Mouse (Mus musculus): ENCODE results near the gene L3mbtl1. TPM values are rescaled to one million over a fixed set of nuclear protein-coding genes. Genes with fewer than 3 reads are reported as not detected.
"Not testable (repeated sequence)": the region's sequence is repeated elsewhere in the genome, so short reads cannot be mapped to it uniquely, and the experiment has no call there.

Gene L3mbtl1
- 3.9 and 4.4 TPM in 2 replicates for polyA plus RNA-seq (2015; fragmentation: Nextera tagmentation; extraction: Ambion mirVana)

DNA sequence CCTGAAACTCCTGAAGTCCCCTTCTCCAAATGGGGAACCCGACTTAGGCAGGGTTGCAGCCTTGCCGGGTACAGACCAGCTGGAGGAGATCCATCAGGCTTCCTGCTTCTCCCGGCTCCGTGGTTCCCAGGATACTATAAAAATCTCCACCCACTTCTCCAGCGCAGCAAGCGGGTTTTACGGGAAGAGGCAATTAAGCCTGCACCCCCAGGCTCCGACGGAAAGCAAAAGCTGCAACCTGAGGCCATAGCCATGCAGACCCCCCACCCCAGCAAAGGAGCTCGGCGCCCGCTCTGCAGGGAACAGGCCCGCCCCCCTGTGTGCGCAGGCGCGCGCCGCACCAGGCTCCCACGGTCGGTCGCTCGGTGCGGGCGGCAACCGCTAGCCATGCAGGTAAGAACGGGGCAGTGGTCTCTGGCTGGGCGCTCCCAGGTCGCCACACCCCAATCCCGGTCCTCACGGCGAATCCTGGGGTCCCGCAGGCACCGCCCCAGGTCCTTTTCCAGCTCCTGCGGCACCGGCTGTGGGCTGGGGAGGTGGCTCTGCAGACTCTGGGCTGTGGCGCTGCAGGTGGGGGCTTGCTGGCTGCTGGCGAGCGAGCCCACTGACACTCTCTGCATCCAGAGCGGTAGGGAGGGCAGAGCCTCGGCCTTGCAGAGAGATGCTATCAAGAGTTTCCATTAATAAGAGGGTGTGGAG, at the start of gene L3mbtl1:
L3mbtl1 (plus strand) TSS at position 325 of the 699 bp plus-strand sequence.
- Histone ChIP-seq H3K27me3 (replicated peaks) (peaks cover 8% of the 10 kb centered on the region; the same call in 1 of the 2 replicates), H3K4me3 (peak within 1 kb of the TSS; percentile 79), H3K36me3 (replicated peaks) (peaks cover 26% of the 10 kb centered on the region), H3K4me1 (peaks cover 12% of the 10 kb centered on the region), H3K9me3 (no peaks in the 10 kb centered on the region), H3K9ac (peak within 1 kb of the TSS; percentile 81), H3K4me2 (peak within 1 kb of the TSS; percentile 96), H3K27ac (peak within 1 kb of the TSS; percentile 79)
- peak; percentile 86 for ATAC-seq (replicated peaks)
- under 1% methylated on average over 38 of the region's 40 CpGs for WGBS

DNA sequence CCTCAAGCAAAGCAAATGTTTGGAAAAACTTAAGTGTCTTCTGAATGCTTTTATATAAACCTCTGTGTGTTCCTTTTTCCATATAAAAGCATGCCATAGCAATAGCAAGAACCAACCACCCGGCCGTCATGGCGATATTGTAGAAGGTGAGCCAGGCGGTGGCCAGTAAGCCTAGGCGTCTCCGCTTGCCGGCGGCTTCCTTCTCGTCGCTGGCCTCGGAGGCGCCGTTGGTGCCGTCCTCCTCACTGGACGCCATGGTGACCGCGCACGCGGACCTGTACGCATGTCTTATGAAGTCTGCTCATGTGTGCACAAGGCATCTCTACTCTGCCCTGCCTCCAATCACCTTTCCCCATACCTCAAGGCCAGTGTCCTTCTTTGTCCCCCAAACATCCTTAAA, 44.0 kb upstream of the L3mbtl1 start:
- WGBS: 90% methylated on average over 20 of the region's 20 CpGs
- H3K4me3 ChIP-seq; H3K9ac ChIP-seq; H3K27me3 ChIP-seq (replicated peaks); H3K4me1 ChIP-seq; H3K27ac ChIP-seq; H3K36me3 ChIP-seq (replicated peaks); ATAC-seq (replicated peaks); H3K9me3 ChIP-seq; H3K4me2 ChIP-seq: not testable (repeated sequence)

DNA sequence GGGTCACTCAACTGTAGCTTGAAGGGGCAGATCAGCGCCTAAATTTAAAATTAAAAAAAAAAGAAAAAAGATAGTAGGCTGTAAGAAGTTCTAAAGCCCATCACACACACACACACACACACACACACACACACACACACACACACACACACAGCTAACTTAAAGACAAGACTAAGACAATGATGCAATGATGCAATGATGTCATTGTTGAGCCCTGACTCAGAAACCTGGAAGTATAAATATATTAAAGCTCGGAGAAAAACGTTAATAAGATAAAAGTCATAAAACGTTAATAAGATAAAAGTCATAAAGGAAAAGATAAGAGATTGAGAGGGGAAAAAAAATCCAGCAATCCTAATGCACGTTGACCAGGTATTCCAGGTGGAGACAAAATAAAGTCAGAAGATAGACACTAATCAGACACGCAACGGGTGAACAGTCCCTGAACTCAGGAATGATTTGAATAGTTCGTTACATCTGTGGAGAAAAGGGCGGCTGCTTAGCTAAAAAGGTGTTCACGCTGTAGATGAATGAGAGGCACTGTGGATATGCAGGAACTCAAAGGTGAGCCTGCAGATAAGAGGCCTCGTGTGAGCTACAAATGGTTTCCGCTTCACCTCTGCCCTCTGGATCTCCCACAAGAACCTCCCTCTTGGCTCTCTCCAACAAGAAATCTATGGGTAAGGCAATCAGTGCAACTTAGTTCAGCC, 43.2 kb upstream of the L3mbtl1 start:
- 65% methylated on average over 12 of the region's 12 CpGs for WGBS
- no peaks in the 10 kb centered on the region for H3K27me3 ChIP-seq (replicated peaks)
- ATAC-seq (replicated peaks): no peak
- H3K36me3 ChIP-seq (replicated peaks): no peaks in the 10 kb centered on the region
- H3K9ac ChIP-seq: no peak overlapping the region
- H3K4me2 ChIP-seq: no peak overlapping the region
- H3K9me3 ChIP-seq: no peaks in the 10 kb centered on the region
- no peak overlapping the region for H3K27ac ChIP-seq
- 0 out of 2 replicates have a peak, but pooled peaks cover 6% of the 10 kb centered on the region for H3K4me1 ChIP-seq
- no peak overlapping the region for H3K4me3 ChIP-seq

DNA sequence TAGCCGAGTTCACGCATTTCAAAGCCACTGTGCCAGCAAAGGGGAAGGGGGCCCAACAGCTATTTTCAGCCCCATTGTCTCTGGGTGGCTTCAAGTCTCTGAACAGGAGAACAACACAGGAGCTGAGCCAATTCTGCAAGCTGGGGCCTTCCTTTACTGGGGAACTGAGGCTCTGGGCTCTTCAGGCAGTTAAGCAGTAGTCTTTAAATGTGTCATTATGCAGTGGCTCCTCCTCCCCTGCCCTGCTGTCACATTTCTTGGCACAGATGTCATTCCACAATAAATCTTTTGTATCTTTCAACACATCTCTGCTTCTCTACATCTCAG, 42.7 kb upstream of the L3mbtl1 start:
- 0 out of 2 replicates have a peak, but pooled peaks cover 6% of the 10 kb centered on the region for H3K4me1 ChIP-seq
- H3K4me3 ChIP-seq: no peak overlapping the region
- no peak overlapping the region for H3K9ac ChIP-seq
- H3K9me3 ChIP-seq: no peaks in the 10 kb centered on the region
- H3K36me3 ChIP-seq (replicated peaks): no peaks in the 10 kb centered on the region
- 11% methylated on average over 2 of the region's 2 CpGs for WGBS
- no peak for ATAC-seq (replicated peaks)
- H3K27me3 ChIP-seq (replicated peaks): no peaks in the 10 kb centered on the region
- no peak overlapping the region for H3K27ac ChIP-seq
- no peak overlapping the region for H3K4me2 ChIP-seq

DNA sequence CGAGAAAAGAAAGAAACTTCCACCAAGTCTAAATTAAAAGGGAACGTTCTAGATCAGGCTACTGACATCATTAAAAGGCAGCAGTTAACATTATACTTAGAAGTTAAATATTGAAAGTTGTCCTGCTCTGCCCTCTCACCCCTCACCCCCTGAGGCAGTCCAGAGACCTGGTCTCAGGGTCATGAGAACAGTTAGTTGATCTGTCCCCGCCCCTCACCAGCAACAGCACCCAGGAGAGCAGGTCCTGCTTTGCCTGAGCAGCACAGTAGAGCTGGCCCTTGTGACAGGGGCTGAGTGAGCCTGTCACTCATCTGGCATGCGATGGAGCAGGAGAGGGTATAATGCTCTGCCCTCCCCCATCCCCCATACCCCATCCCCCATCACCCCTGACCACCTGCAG, 37.4 kb upstream of the L3mbtl1 start:
- Histone ChIP-seq H3K4me2 (no peak overlapping the region), H3K27ac (no peak overlapping the region), H3K9me3 (no peaks in the 10 kb centered on the region), H3K4me1 (no peaks in the 10 kb centered on the region), H3K4me3 (no peak overlapping the region), H3K36me3 (replicated peaks) (no peaks in the 10 kb centered on the region), H3K27me3 (replicated peaks) (0 out of 2 replicates have a peak, but pooled peaks cover 4% of the 10 kb centered on the region), H3K9ac (no peak overlapping the region)
- 79% methylated on average over 4 of the region's 4 CpGs for WGBS
- no peak for ATAC-seq (replicated peaks)

DNA sequence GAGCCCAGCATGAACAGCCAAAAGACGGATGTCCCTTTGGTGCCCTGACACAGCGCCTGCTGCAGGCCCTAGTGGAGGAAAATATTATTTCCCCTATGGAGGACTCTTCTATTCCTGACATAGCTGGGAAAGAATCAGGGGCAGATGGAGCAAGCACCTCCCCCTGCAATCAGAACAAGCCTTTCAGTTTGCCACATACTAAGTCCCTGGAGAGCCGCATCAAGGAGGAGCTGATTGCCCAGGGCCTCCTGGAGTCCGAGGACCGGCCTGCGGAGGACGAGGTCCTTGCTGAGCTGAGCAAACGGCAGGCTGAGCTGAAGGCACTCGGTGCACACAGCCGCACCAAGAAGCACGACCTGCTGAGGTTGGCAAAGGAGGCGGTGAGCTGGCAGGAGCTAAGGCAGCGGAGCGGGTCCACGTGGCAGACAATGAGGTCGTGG, 35.2 kb upstream of the L3mbtl1 start:
- ATAC-seq (replicated peaks): no peak
- WGBS: 36% methylated on average over 16 of the region's 16 CpGs
- no peak overlapping the region for H3K4me3 ChIP-seq
- no peaks in the 10 kb centered on the region for H3K36me3 ChIP-seq (replicated peaks)
- no peaks in the 10 kb centered on the region for H3K4me1 ChIP-seq
- H3K27ac ChIP-seq: no peak overlapping the region
- peak overlapping the region; percentile 11; the same call in 1 of the 2 replicates for H3K4me2 ChIP-seq
- H3K27me3 ChIP-seq (replicated peaks): 0 out of 2 replicates have a peak, but pooled peaks cover 4% of the 10 kb centered on the region
- H3K9me3 ChIP-seq: no peaks in the 10 kb centered on the region
- no peak overlapping the region for H3K9ac ChIP-seq

DNA sequence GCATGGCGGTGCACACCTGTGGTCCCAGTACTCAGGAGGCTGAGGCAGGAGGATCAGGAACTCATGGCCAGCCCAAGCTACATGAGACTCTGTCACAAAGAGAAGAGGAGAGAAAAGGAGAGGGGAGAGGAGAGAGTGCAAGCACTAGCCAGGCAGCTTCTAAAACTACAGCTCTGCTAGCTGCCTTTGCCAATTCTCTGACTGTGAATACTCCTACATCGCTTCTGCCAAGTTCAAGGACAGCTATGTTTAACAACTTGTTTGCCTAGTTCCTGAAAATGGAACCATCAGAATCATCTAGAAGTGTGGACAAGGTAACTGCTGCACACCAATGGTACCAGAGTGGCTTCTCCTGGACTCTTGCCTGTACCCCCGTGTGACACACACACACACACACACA, 29.2 kb upstream of the L3mbtl1 start:
- Histone ChIP-seq H3K4me1 (no peaks in the 10 kb centered on the region), H3K27ac (no peak overlapping the region), H3K4me3 (no peak overlapping the region), H3K27me3 (replicated peaks) (0 out of 2 replicates have a peak, but pooled peaks cover 4% of the 10 kb centered on the region), H3K9ac (no peak overlapping the region), H3K36me3 (replicated peaks) (no peaks in the 10 kb centered on the region), H3K9me3 (no peaks in the 10 kb centered on the region), H3K4me2 (no peak overlapping the region)
- 75% methylated on average over 3 of the region's 3 CpGs for WGBS
- no peak for ATAC-seq (replicated peaks)

DNA sequence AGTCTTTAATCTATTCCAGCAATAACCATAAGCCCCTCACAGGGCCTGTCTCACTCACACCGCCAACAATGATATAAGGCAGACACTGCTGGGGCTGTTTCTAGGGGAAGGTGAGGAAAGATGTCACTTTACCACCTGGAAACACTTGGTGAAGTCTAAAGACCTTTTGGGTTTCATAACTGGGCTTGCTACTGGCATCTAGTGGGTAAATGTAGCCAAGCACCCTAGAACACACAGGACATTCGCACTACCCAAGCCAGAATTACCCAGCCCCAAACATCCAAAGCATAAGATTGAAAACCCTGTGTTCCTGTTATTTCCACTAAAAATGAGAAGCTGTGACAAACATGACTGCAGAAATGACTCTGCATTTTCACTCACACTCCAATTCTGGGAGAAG, 28.8 kb upstream of the L3mbtl1 start:
- ATAC-seq (replicated peaks): peak; percentile 24; the same call in 1 of the 2 replicates
- Histone ChIP-seq H3K4me1 (no peaks in the 10 kb centered on the region), H3K4me2 (no peak overlapping the region), H3K9ac (no peak overlapping the region), H3K27ac (no peak overlapping the region), H3K4me3 (no peak overlapping the region), H3K9me3 (no peaks in the 10 kb centered on the region), H3K36me3 (replicated peaks) (no peaks in the 10 kb centered on the region), H3K27me3 (replicated peaks) (0 out of 2 replicates have a peak, but pooled peaks cover 2% of the 10 kb centered on the region)
- WGBS: 66% methylated on average over 2 of the region's 2 CpGs

DNA sequence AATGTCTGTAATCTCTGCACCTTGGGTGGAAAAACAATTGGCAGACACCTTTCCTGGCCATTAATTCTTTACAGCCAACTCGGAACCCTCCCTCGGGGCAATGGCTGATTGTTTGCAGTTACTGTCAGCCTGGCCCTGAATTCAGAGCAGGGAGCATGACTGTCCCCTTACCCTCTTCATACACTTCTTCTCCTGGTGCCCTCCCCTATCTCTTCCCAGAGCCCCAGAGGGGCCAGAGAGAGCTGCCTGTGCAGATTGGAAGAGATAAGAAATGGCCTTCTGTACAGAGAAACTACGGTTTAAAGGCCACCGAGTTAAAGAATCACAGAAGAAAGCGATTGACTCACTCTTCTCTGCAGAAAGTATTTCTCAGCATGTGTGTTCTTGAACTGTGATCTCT, 23.3 kb upstream of the L3mbtl1 start:
- no peaks in the 10 kb centered on the region for H3K36me3 ChIP-seq (replicated peaks)
- no peaks in the 10 kb centered on the region for H3K9me3 ChIP-seq
- H3K27me3 ChIP-seq (replicated peaks): no peaks in the 10 kb centered on the region
- H3K27ac ChIP-seq: no peak overlapping the region
- no peak overlapping the region for H3K4me2 ChIP-seq
- no peaks in the 10 kb centered on the region for H3K4me1 ChIP-seq
- 72% methylated on average over 5 of the region's 5 CpGs for WGBS
- no peak overlapping the region for H3K4me3 ChIP-seq
- H3K9ac ChIP-seq: no peak overlapping the region
- ATAC-seq (replicated peaks): no peak

DNA sequence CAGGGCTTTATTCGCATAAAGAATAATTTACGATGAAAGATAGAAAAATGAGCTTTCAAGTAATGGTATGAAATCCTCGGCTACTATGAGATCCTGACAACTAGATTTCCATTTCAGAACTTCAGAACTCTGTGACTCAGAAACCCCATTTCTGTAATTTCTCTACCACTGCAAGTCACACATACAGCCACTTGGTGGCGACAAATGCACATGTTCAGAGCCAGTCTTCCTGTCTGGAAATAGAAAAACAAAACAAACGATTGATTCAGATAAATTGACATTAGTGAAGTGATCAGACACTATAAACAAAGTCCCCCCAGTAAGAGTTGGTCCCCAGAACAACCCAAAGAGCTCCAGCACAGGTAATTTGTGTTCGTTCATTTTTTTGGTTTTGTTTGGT, 21.1 kb upstream of the L3mbtl1 start:
- Histone ChIP-seq H3K4me2 (no peak overlapping the region), H3K36me3 (replicated peaks) (no peaks in the 10 kb centered on the region), H3K27ac (no peak overlapping the region), H3K4me3 (no peak overlapping the region), H3K9me3 (no peaks in the 10 kb centered on the region), H3K27me3 (replicated peaks) (no peaks in the 10 kb centered on the region), H3K9ac (no peak overlapping the region), H3K4me1 (no peaks in the 10 kb centered on the region)
- ATAC-seq (replicated peaks): no peak
- 17% methylated on average over 6 of the region's 6 CpGs for WGBS

DNA sequence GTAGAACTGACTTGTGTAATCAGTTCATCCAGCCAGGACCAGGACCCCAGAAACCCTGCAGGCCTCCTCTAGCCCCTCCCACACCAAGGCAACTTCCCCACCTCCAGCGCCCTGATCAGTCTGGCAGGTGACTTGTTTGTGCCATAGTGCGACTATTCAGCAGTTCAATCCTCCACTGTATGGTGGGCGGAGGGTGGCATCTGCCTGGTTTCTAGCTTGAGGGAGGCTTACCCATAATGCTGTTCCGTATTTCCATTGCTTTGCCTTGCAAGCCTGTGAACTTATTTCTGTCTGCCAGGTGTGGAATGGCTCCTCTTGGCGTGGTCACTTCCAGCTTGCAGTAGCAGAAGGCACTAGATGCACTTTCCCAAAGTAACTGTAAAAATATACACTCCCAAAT, 20.4 kb upstream of the L3mbtl1 start:
- H3K27ac ChIP-seq: no peak overlapping the region
- H3K27me3 ChIP-seq (replicated peaks): no peaks in the 10 kb centered on the region
- no peak for ATAC-seq (replicated peaks)
- H3K36me3 ChIP-seq (replicated peaks): no peaks in the 10 kb centered on the region
- no peaks in the 10 kb centered on the region for H3K9me3 ChIP-seq
- no peak overlapping the region for H3K9ac ChIP-seq
- 76% methylated on average over 5 of the region's 5 CpGs for WGBS
- no peak overlapping the region for H3K4me2 ChIP-seq
- no peak overlapping the region for H3K4me3 ChIP-seq
- H3K4me1 ChIP-seq: no peaks in the 10 kb centered on the region

DNA sequence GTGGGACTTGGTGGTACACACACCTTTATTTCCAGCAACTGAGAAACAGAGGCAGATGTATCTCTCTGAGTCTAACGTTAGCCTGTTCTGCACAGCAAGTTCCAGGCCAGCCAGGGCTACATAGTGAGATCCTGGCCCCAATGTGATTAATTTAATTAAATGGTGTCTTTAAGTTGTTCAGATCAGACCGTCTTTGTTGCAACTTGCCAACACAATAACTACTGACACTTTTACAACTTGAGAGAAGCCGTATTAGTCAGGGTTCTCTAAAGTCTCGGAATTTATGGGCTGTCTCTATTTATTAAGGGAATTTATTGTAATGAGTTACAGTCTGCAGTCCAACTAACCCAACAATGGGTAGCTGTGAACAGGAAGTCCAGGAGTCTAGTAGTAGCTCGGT, 19.1 kb upstream of the L3mbtl1 start:
- Histone ChIP-seq H3K9me3 (no peaks in the 10 kb centered on the region), H3K27ac (no peak overlapping the region), H3K4me3 (no peak overlapping the region), H3K4me1 (no peaks in the 10 kb centered on the region), H3K36me3 (replicated peaks) (no peaks in the 10 kb centered on the region), H3K9ac (no peak overlapping the region), H3K27me3 (replicated peaks) (no peaks in the 10 kb centered on the region), H3K4me2 (no peak overlapping the region)
- no peak for ATAC-seq (replicated peaks)
- 85% methylated on average over 5 of the region's 5 CpGs for WGBS

Measured in midbrain, embryonic 15.5 days (tissue).